Mouse (Mus musculus) layer of hippocampus, postnatal 14 days (tissue): ENCODE results near the gene Psmb3. TPM values are rescaled to one million over a fixed set of nuclear protein-coding genes. Genes with fewer than 3 reads are reported as not detected.
"Not testable (repeated sequence)": the region's sequence is repeated elsewhere in the genome, so short reads cannot be mapped to it uniquely, and the experiment has no call there.

Source experiments
- DNase-seq, 2 experiments: peaks; one replicate each; pipeline ENCODE4 v3.0.0; 2021 to 2022; ENCODE audit warnings: low spot score in 2 of 2, mixed read lengths in 1 of 2
- long read RNA-seq, 2 experiments: library from polyadenylated mRNA; stranded (forward); transcript quantifications; one replicate each; pipeline ENCODE4 v2.0.0; 2021
- total RNA-seq, 2 experiments: library from RNA; stranded (reverse); gene quantifications; 2 replicates each; pipeline ENCODE4 v1.2.3; 2021

The Psmb3 gene
- 100 to 1,000 TPM; 140 to 149 TPM for total RNA-seq
- long read RNA-seq, experiment 1, transcript Psmb3-201 (6 exons, 766 nt), result major isoform, 52 of 66 reads
- long read RNA-seq, experiment 1, partial matches to known transcripts, result 10 of 66 reads
- long read RNA-seq, experiment 1, other reads (novel, unspliced or antisense), result 2 of 66 reads
- long read RNA-seq, experiment 2, transcript Psmb3-201 (6 exons, 766 nt), result major isoform, 151 of 173 reads
- long read RNA-seq, experiment 2, transcript Psmb3-202 (2 exons, 578 nt), result minor isoform, 7 of 173 reads
- long read RNA-seq, experiment 2, partial matches to known transcripts, result 12 of 173 reads
- long read RNA-seq, experiment 2, other reads (novel, unspliced or antisense), result 3 of 173 reads

DNA sequence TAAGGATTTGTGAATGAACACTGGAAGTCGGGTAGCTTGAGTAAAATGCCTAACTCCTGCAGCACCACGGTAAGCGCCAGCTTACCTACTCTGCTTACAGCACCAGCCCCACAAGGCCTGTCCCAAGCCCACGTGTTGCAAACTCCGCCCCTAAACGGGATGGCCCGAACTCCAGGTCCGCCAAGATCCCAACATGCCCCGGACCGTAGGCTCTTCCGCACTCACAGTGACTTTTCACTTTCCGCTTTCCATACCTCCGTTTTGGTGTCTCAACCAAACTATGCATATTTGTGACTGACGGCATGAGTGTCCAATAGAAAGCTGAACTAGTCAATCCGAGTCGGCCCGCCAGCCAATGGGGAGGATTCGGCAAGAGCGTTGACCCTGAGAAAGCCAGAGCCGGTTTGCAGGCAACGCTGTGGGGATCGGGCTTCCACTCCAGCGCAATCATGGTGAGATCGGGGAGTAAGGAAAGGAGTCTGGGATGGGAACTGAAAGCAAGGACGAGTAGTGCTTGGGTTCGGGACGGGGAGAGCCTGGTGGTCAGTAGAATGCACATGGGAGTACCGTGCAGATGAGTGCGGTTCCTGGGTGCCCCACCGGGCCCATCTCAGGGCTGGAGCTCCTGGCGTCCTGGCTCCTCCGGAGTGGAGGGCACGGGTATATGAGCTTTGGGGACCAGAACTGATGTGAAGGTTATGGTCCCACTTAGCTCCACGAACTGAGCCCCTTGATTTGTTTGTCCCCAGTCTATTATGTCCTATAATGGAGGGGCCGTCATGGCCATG is at the start of gene Psmb3:
TSS of gene Psmb3 (plus strand) at position 361 of the 788 bp plus-strand sequence.
- DNase-seq, result peak; percentile 99 to 100

DNA sequence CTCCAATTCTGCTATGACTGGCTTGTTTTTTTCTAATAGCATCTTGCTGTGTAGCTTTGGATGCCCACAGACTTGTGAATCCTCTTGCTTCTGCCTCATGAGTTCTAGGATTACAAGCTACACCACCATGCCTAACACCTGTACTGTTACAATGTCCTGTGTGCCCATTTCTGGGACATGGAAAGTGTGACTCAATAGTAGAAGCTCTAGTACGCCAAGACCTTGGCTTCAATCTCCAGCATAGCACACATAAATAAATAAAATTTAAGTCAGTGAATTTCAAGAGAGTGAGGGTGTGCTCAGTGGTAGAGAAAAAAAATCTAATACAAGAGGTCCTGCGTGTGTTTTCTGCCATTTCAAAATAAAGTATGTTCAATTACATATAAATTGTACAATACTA is 49.0 kb upstream of the Psmb3 start:
- DNase-seq, result no peak

DNA sequence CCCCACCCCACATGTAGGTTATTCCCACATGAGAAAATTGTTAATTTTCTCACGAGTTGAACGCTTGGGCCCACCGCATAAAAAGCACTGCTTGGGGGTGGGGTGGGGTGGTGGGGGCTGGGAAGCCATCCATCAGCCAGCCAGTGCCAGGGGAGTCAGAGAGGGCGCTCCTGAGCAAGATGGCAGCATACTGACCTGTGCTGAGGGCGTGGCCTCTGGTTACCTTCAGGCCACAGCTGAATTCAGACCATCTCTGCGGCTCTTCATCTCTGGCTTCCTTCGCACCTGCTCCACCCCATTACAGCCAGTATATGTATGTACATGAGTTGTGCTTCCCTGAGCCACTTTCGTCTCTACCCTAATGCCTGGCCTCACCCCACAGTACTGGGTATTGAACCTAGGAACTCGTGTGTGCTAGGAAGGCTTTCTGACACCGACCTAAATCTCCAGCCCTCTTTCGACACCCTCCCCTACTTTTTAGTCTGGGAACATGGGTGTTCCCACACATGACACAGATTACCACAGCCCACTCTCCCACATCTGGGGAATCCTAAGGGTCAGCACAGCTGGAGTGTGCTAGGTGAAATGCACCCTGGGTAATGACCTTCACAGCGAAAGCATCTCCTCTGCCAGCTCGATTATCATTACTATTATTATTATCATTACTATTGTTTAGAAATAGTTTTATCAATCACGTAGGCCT is 46.8 kb upstream of the Psmb3 start:
- DNase-seq, result no peak

DNA sequence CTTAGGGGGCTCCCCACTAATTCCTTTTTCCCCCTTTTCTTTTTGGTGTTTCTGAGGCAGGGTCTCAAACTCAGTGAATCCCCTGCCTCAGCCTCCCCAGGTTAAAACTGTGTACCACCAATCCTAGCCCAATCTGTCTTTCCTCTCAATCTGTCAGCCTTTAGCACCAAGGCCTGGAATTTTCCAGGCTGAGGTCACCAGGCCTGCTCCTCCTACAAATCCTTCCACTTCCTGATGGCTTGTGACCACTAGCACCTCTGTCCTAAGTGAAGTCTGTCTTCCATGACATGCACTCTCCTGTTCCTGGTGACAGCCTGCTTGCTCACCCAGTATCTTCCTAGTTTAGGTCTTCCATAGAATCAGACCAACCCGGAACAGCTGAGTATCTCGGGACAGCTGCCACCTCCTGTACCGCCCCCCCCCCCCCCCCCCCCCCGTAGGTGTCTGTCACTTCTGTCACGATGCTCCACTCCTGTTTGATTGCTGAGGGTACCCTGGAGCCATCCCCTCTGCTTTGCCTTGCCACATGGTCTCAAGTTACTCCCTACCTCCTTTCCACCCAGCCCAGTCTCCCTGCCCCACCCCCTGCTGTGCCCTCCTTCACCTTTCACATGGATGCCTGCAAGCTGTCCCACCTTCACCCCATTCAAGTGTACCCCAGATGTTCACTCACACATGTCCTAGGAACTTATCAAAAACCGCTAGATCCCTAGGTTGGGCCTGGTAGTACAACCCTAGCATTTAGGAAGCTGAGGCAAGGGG is 45.8 kb upstream of the Psmb3 start:
- DNase-seq, result no peak

DNA sequence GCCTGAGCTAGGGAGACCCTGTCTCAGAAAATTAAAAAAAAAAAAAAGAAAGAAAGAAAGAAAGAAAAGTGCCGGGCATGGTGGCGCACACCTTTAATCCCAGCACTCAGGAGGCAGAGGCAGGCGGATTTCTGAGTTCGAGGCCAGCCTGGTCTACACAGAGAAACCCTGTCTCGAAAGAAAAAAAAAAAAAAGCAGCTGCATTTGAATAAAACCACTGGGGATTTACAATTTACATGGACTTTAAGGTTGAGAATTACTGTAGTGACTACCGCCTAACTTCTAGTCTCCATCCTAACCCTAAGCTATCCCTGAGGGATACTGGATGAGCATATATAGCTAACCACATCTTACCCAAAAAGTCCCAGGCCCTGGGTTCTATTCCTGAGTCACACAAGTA is 45.2 kb upstream of the Psmb3 start:
- not testable (repeated sequence) for DNase-seq

DNA sequence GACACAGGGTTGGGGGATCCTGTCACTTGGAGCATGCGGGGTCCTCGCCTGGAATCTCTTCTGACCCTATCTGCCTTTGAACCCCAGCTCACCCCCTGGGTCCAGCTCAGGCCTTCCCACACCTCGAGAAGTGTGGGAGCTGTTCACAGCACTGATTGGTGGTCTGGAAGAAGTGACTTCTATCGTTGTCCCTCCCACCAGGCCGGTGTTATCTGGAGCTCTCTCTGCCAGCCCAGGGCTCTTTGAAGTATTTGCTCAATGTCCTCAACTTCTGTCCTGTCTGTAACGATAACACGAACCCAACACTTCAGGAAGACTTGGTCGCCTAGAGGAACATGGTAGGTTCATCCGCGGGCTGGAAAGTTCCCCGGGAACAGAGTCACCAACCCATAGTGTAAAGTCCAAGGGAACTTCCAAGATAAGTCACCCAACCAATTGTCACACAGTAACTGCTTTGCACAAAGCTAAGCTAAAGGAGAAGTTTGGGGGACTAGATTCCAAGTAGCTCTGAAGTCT is 44.4 kb upstream of the Psmb3 start:
- DNase-seq, result no peak

DNA sequence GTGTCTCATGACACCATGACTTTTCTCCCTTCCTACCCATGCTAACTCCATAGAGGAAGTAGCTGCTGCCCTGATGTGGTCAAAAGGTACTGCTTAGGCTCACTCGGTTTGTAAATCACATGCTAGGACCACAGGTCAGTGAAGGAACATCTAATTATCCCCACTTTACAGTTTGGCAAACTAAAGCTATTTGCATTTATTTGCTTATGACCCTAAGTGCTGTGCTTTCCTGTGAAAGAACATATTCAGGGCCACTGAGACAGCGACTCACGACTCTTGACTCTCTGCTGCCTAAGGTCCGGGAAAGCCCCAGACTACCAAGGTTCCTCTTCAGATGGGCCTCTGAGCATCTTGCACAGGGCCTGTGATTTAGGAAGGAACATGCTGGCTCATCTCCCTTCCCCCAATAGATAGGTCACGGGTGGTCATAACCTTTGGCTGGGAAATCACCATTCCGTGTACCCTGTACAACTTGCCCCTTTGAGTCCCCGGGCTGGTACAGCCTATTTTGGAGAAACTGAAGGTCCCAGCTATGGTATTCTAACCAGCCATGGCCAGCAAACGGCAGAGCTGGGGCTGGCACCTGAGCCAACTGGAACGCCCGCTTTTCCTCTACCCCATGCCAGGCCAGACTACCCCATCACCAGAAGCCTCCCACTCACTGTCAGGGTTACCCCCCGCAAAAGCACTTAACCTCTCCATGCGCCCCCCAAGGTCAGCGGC is 43.8 kb upstream of the Psmb3 start:
- DNase-seq, result no peak

DNA sequence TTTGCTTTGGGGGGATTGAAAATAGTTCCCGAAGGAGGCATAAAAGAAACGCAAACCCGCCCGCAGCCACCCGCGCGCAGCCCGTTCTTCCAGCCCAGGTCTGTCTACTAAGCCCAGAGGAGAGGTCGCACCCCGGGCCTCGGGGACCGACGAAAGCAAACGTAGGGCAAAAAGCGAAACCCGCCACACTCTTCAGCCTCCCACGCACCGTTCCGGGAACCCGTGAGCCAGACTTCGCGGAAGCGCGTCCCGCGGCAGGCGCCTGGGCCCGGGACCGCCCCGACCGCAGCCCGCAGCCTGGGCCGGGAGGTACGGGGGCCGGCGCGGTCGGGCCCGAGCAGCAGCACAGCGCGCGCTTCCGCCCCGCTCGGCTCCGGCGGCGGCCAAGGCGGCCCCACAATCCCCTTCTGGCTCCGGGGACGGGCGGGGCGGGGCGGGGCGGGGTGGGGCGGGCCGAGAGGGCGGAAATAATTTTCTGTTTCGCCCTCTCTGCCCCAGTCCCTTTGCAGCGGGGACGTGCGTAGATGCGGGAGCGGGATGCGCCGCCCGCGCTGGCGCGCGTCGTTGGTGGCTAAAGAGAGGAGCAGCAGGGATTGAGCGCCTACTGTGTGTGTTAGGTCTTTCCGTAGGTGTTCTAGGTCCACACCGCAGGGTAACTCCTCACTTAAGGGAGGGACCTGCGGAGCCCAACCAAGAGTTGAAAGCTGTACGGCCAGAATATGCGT is 43.0 kb upstream of the Psmb3 start:
- peak; percentile 68 to 71 for DNase-seq

DNA sequence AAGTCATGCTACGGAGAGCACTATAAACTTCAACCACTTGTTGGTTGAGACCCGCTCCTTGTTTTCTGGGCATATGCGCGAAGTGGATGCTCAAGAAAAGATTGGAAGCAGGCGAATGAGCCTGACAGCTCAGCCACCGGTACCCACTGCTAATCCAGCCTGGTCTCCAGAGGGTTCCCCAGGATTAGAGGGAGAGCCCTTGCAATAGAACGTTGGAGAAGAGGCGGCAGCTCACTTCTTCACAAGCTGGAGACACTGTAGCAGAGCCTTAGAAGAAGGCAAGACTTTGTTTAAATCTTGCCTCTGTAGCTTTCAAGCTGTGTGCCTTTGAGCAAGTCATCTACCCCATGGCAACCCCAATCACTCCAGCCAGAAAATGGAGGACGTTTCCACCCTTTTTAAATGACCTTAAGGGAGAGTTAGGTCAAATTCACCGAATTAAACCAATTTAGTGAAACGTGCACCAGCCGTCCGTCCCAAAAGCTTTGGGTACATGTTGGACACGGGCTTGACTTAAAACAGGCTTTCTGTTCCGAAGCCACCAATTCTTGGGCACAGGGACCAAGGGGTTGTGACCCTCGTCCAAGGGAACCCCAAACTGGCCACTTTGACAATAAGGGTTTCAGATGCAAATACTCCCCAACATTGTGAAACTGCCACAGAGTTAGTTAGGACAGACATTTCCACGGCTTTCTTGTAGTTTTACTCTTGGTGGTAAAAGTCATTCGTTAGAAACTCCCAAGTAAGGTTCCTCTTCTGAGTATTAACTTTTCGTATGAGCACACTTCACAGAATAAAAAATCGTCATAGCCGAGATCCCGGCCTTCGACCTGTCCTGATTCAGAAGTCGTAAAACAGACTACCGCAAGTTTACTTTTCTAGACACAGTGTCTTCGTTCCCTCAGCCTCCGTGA is 42.2 kb upstream of the Psmb3 start:
- no peak for DNase-seq

DNA sequence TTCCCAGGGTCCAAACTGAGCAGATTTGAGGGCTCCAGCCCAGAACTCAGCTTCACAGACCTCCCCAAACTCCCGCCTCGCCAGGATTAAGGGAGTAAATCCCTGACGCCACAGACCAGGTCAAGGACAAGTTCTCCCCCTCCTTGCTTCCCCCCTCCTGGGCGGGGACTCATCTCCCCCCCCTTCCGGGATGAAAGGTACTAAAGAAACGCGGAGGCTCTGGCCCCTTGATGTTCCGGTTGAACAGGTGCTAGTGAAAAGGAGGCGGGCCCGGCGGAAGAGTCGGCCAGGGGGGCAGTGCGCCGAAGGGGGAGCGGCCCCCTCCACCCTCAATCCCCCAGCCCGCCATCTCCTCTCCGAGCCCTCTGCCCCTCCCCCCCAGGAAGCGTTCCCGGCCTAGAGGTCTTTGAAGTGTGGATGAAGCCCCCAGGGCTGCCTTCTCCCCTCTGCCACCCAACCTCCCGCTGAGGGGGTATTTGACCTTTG is 41.5 kb upstream of the Psmb3 start:
- DNase-seq, result no peak

DNA sequence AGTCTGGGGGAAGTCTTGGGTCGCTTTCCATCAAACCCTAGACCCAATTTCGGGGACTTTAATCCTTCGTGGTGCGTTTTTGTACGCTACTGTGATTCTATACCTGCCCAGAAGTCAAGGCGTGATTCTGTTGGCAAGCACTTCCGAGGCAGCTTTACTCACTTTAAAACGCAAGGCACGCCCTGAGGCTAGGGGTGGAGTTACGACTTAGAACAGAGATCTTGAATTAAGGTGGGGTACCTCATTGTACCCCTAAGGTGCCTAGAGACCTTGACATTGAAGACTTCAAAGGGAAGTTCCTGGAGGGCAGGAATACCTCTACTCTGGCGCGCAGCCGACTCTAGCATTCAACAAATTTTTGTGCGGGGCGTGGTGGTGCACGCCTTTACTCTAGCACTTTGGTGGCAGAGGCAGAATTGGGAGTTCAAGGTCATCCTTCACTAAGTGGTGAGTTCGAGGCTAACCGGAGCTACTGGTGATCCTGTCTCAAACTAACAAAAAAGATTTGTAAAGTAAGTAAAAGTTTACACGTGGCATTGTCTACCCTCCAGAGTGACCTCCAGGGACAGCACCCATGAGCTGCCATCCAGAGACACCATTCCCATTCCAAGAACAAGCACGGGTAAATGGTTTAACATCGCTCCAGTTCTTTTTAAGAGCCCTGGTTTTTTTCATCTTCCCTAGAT is 40.8 kb upstream of the Psmb3 start:
- DNase-seq, result no peak

DNA sequence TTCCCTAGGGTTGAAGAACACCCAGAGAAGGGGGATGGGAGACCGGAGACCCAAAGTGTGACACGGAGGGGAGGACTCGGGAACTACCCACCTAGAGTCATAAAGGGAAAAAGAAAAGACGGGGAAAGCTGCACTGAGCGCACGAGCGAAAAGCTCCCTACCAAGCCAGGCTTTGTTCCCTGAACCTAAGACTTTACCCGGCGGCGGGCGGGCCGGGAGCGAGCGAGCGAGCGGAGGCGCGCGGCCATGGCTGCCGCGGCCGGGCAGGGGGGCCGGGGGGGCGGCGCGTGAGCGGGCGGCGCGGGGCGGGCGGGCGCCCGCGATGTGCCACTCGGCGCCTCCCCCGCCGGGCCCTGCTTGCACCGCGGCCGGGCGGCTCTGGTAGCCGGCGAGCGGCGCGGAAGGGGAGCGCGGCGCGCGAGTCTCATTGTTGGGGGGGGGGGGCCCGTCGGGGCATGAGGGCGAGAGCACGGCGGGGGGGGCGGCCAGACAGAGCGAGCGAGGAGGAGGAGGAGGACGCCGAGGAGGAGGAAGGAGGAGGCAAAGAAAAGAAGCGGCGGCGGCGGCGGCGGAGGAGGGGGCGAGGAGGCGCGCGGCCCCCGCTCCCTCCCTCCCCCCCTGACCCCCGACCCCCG is 40.2 kb upstream of the Psmb3 start, which contains the start of gene Mllt6:
TSS of gene Mllt6 (plus strand) at position 522 of the 635 bp plus-strand sequence.
- peak; percentile 59 to 73 for DNase-seq

DNA sequence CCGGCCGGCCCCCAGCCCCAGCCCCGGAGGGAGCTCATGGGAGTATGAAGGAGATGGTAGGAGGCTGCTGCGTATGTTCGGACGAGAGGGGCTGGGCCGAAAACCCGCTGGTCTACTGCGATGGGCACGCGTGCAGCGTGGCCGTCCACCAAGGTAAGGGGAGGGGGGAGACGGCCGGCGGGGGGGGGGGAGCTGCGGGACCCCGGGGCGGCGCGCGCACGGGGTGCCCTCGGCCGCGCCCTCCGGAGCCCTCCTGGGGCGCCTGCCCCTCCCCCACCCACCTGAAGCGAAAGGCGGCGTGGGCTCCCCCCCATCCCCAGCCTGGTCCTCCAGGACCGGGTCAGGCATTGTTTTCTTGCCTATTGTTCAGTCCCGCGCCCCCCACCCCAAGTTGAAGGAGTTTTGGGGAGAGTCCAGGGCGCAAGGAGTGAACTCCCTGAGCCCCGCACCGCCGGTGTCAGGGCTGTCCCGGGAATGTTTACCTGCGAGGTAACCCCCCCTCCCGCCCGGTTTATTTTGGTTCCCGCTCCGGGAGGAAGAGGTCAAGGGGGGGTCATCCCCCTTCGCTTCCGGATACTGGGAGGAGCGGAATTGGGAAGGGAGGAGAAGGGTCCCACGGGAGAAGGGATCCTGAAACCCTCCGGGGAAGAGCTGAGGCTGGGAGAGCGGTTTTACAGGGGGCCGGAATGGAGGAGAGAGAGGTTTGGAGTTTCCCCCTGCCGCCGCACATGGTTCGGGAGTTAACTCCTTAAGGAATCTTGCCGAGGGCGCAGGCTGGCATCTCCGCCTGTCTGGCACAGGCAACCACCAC is 39.5 kb upstream of the Psmb3 start:
- no peak for DNase-seq

DNA sequence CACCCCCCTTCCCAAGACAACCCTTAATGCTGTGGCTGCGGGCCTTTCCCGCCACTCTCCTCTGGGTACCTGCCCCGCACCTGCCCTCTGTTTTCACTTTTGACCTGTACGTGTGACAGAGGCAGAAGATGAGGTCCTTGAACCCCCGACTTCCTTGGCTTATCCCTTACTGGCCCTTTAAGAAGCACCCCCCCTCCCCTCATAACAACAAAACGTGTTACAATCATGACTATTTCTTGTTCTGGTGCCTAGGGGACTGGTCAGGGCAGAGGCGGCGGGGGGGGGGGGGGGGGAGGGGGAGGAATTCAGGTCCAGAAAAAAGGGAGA is 38.9 kb upstream of the Psmb3 start:
- DNase-seq, result no peak

DNA sequence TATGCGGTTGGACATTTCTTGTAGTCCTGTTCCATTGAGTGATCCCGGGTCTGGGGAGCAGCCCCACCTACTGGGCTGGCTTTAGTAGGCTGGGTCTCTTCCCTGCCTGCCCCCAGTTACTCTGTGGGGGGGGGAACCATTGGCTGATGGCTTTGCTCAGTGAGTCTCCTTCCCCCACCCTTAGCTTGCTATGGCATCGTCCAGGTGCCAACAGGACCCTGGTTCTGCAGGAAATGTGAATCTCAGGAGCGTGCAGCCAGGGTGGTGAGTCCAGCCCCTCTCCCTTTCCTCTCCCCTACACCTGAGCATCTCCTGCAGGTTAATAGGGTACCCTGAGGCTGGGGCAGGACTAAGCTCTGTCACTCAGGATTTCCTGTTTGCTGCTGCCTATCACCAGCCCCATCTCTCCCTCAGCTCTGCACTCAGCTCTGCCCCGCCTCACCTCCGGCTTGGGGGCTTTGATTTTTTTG is 38.4 kb upstream of the Psmb3 start:
- no peak for DNase-seq

DNA sequence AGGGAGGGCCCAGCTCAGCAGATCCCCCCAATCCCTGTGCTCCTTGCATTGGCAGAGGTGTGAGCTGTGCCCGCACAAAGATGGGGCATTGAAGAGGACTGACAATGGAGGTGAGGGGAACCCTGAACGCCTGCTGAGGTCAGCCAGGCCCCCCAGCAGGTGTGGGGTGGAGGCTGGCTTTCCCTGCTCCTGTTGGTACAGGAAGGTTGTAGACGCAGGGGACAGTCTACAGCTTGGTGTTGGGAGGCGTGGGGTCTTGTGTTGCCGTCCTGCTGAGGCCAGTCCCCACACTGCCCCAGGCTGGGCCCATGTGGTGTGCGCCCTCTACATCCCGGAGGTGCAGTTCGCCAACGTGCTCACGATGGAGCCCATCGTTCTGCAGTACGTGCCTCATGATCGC is 37.8 kb upstream of the Psmb3 start:
- DNase-seq, result no peak
